Mouse (Mus musculus): ENCODE data around the gene Myo5a.

Gene Myo5a

GRCm38 (mm10) chr9:75070457-75071028 is at the start of gene Myo5a:
Myo5a (plus strand) TSS chr9:75071015.
- DNase-seq, result no peak

GRCm38 (mm10) chr9:75022546-75022945 is 48.3 kb upstream of the Myo5a start:
- no peak for DNase-seq

GRCm38 (mm10) chr9:75023150-75023894 is 47.5 kb upstream of the Myo5a start:
- no peak for DNase-seq

DNA sequence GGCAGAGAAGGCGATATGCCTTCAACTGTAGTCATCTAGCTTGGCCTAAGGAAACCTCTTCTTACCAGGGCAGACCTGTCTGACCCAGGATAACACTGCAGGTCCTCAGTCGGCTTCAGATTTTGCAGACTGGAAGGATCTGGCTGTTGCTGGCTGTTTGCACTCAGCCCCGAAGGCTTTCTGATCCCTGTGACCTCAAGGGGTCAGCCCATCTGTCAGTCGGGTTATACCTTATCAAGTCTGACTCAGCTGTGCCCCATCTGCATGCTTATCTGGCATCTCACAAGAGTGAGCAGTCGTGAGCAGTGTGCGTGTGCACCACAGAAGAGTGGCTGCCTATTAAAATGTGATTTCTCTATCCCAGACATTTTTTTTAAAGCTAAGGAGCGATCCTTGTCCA is 46.7 kb upstream of the Myo5a start:
- DNase-seq, result no peak

DNA sequence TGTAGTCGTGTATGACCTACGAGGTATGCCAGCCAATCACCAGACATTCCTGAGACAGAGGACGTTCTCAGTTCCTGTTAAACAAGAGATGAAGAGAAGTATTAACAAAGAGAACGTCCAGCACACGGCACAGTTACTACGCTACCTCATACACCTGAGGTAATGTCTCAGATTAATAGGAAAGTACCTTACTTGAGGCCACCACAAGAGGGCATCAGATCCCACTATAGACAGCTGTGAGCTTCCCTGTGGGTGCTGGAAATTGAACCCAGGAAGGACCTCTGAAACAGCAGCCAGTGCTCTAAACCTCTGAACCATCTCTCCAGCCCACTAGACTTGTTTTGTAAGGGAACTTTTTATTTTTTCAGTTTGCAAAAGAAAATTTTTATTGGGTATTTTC is 45.1 kb upstream of the Myo5a start:
- DNase-seq, result no peak

GRCm38 (mm10) chr9:75032408-75032807 is 38.4 kb upstream of the Myo5a start:
- DNase-seq, result no peak

GRCm38 (mm10) chr9:75033141-75033540 is 37.7 kb upstream of the Myo5a start:
- no peak for DNase-seq

DNA sequence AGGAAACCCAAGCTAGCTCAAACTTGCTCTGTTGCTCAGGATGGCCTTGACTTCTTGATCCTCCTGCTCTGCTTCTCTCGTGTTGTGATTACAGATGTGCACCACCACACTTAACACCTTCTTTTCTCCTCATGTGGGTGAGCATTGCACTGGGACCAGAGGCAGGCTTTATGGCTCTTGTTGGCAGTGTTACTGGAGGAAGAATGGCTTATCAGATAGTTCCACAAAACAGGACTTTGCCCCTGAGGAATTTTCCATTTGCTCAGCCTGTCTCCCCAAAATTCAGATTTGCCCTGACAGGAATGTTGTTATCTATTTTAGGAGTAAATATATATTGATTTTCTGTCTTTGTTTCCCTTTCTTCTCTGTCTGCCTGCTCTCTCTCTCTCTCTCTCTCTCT is 36.1 kb upstream of the Myo5a start:
- no peak for DNase-seq

DNA sequence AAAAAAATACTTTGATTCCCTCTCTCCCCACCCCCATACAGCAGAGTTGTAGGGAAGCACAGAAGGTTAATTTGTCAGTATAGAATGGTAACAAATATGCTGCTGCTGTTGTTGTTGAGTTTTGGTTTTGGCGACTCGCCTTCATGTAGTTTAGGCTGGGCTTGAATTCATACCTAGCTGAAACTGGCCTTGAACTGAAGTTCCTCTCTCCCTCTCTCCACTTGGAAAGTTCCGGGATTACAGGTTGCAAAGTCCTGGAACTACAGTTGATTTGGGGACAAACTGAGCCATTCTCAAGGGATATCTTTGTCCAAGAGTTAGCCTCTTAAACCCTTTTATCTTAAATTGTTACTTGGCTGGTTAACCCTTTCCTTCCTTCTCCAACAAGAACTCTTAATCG is 34.9 kb upstream of the Myo5a start:
- no peak for DNase-seq

GRCm38 (mm10) chr9:75037451-75038356 is 33.1 kb upstream of the Myo5a start, which contains the start of gene Arpp19:
Arpp19 (plus strand) TSS chr9:75037614.
- peak; percentile 86 to 88 for DNase-seq

- DNase-seq, result no peak
These were observed 32.5 kb upstream of the Myo5a start for GRCm38 (mm10) chr9:75038357-75038688.

DNA sequence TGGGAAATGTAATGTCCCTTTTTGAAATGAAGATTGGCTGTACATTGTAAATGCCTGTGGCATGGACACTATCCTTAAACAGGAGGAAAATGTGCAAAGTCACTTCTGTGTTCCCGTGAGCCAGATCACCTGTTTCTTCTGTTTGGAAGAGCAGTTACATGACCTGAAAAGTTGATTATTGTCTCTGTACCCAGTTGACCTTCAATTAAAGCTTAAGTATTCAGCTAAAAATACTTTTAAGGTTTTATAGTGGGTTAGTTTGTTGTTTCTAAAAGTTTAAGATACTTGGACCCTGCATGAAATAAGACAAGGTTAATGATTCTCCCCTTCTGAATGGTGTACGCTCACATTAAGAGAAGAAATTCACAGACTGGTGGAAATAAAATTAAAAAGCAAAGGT is 30.2 kb upstream of the Myo5a start:
- DNase-seq, result no peak

DNA sequence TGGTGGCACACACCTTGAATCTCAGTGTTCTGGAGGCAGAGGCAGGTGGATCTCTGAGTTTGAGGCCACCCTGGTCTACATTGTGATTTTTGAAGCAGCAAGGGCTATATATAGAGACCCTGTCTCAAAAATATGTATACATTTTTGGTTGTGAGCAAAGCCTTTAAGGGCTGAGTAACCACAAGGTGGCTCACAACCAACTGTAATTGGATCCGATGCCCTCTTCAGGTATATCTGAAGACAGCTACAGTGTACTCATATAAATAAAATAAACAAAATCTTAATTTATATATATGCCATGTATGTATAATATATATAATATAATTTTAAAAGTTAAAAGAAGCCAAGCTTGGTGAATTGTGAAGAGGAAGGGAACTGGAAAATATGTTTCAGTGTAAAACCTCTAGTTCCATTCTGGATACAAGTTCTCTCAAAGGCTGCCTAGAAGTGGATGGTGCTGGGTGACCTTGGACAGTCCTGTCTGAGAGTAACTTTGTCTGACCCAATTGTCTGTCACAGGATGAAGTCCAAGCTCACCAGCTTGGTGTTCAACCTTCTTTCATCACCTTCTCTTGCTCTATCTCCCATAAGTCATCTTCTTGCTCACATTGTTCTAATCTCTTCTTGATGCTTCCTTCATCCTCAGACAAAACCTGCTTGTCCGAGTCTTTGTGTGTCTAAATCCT is 28.8 kb upstream of the Myo5a start:
- no peak for DNase-seq

- no peak for DNase-seq
These were observed 27.6 kb upstream of the Myo5a start for GRCm38 (mm10) chr9:75043191-75043590.

- DNase-seq, result no peak
These were observed 23.7 kb upstream of the Myo5a start for GRCm38 (mm10) chr9:75047079-75047478.

- DNase-seq, result no peak
These were observed 21.7 kb upstream of the Myo5a start for GRCm38 (mm10) chr9:75049100-75049499.

GRCm38 (mm10) chr9:75050003-75050402 is 20.8 kb upstream of the Myo5a start:
- peak; percentile 83 to 84 for DNase-seq

DNA sequence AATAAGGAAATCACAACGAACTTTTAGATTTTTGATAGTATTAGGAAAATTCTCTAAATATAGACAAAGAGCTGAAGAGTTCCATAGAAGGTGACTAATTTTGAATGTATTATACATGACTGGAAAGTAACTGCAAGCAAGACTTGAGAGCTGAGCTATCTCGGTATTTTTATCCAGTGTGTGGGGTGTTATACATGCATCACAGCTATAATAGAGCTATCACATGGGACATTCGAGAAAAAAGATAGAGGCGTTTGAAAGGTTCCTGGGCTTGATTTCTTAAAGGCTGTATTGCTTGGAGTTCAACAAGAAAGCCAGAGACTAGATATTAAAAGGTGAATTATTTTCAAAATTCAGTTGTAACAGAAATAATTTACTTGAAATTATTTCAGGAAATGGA is 19.0 kb upstream of the Myo5a start:
- no peak for DNase-seq

GRCm38 (mm10) chr9:75055046-75055445 is 15.8 kb upstream of the Myo5a start:
- DNase-seq, result no peak

DNA sequence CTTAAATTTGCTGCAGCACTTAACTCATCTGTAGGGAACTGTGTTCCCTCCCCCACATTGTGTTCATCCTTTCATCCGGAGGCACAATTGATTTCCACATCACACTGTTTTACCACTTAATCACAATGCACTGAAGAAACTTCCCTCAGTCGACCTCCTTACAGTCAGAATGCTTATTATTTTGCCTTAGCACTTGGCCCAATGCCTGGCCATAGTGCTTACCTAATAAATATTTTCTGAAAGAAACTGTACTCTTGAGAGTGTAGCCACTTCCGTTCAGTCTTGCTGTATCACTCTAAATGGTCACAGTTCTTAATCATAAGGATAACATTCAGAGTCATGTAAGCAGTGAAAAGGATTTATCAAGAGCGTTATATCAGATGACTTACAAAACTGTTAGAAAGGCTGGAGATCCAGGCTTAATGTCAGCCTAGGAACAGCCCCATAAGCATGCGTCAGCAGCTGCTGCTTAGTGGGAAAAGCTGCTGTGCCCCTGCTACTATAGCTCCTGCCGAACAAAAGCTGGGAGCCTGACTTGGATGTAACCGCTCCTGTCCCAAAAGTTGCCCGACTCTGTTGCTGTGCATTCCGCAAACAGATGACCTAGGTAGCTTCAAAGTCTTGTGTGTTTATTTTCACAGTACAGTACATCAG is 6.0 kb upstream of the Myo5a start:
- no peak for DNase-seq

- peak; percentile 87 to 90 for DNase-seq
These were observed 352 bp downstream of the Myo5a start for GRCm38 (mm10) chr9:75071029-75071705.

DNA sequence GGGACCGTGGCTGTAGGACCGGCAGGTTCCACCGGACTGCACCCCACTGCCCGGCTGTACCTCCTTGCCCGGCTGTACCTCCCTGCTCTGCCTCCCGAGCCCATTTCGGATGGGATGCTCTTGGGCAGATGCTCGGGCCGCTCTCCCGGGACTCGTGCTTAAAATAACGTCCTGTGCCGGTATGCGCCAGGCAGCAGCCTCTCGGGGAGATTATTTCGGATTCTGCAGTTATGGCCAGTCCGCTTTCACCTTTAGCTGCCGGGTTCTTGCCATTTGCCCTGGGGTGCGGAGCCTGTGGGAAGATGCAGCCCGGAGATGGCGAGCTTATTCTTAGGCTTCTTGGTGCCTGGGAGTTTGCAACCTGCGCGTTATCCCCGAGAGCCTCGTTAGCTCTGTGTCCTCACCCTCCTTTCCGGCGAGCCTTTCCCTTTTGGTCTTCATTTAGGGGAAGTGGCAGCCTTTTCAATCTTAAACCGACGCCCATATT is 934 bp downstream of the Myo5a start:
- DNase-seq, result no peak
